Mouse (Mus musculus) gastrocnemius, postnatal 36 days (tissue): ENCODE measurements around the gene Pde1c. TPM values are rescaled to one million over a fixed set of nuclear protein-coding genes. Genes with fewer than 3 reads are reported as not detected.

ENCODE experiments used
- DNase-seq, 2 experiments: peaks; one replicate each; pipeline ENCODE4 v3.0.0; 2022
- intact Hi-C: fragments of 180-260 bp; cut with DNase I; formaldehyde crosslinking; loops from one replicate; pipeline ENCODE4 v1.15.1; 2025
- total RNA-seq, 2 experiments: library from RNA; stranded (reverse); gene quantifications; 2 replicates each; pipeline ENCODE4 v1.2.3; 2021

Pde1c gene
- total RNA-seq, 2 experiments from 2014 or later: 0.41 to 0.47 TPM

- no peak for DNase-seq
- intact Hi-C loops: no loop called here
Measured at GRCm38 (mm10) chr6:56342005-56342404, 226.9 kb downstream of the Pde1c start.

- no peak for DNase-seq
- intact Hi-C loops: no loop called here
Measured at GRCm38 (mm10) chr6:56335811-56336446, 233.0 kb downstream of the Pde1c start.

- intact Hi-C loops: no loop called here
- no peak for DNase-seq
Measured at GRCm38 (mm10) chr6:56332149-56332548, 236.8 kb downstream of the Pde1c start.

GRCm38 (mm10) chr6:56331432-56331831, 237.5 kb downstream of the Pde1c start:
- DNase-seq: no peak

GRCm38 (mm10) chr6:56328103-56328502, 240.8 kb downstream of the Pde1c start:
- intact Hi-C loops: no loop called here
- no peak for DNase-seq

More at GRCm38 (mm10) chr6:56331432-56331831, 237.5 kb downstream of the Pde1c start:
- intact Hi-C loops: no loop called here

GRCm38 (mm10) chr6:56322799-56323198, 246.1 kb downstream of the Pde1c start:
- DNase-seq: no peak

GRCm38 (mm10) chr6:56310318-56310717, 258.6 kb downstream of the Pde1c start:
- intact Hi-C loops: no loop called here
- no peak for DNase-seq

More at GRCm38 (mm10) chr6:56322799-56323198, 246.1 kb downstream of the Pde1c start:
- intact Hi-C loops: no loop called here

GRCm38 (mm10) chr6:56306066-56306465, 262.8 kb downstream of the Pde1c start:
- intact Hi-C loops: no loop called here

GRCm38 (mm10) chr6:56292176-56292575, 276.7 kb downstream of the Pde1c start:
- intact Hi-C loops: no loop called here
- no peak for DNase-seq

More at GRCm38 (mm10) chr6:56306066-56306465, 262.8 kb downstream of the Pde1c start:
- no peak for DNase-seq

- no peak for DNase-seq
- intact Hi-C loops: no loop called here
Measured at GRCm38 (mm10) chr6:56289307-56289706, 279.6 kb downstream of the Pde1c start.

GRCm38 (mm10) chr6:56284821-56285220, 284.1 kb downstream of the Pde1c start:
- DNase-seq: no peak

GRCm38 (mm10) chr6:56275461-56275860, 293.4 kb downstream of the Pde1c start:
- intact Hi-C loops: no loop called here
- no peak for DNase-seq

More at GRCm38 (mm10) chr6:56284821-56285220, 284.1 kb downstream of the Pde1c start:
- intact Hi-C loops: no loop called here

GRCm38 (mm10) chr6:56271741-56272140, 297.2 kb downstream of the Pde1c start:
- no peak for DNase-seq
- intact Hi-C loops: no loop called here

- intact Hi-C loops: no loop called here
- DNase-seq: no peak
Measured at GRCm38 (mm10) chr6:56264509-56264908, 304.4 kb downstream of the Pde1c start.

GRCm38 (mm10) chr6:56260118-56260517, 308.8 kb downstream of the Pde1c start:
- no peak for DNase-seq
- intact Hi-C loops: no loop called here

GRCm38 (mm10) chr6:56257555-56258297, 311.2 kb downstream of the Pde1c start:
- DNase-seq: no peak
- intact Hi-C loops: no loop called here

- intact Hi-C loops: no loop called here
- DNase-seq: no peak
Measured at GRCm38 (mm10) chr6:56250091-56250490, 318.8 kb downstream of the Pde1c start.

GRCm38 (mm10) chr6:56191426-56192140, 377.3 kb downstream of the Pde1c start:
- intact Hi-C loops: no loop called here
- no peak for DNase-seq

GRCm38 (mm10) chr6:56176485-56176884, 392.4 kb downstream of the Pde1c start:
- no peak for DNase-seq
- intact Hi-C loops: no loop called here

GRCm38 (mm10) chr6:56172172-56172571, 396.7 kb downstream of the Pde1c start:
- no peak for DNase-seq
- intact Hi-C loops: no loop called here

- intact Hi-C loops: no loop called here
- no peak for DNase-seq
Measured at GRCm38 (mm10) chr6:56168736-56169135, 400.2 kb downstream of the Pde1c start.
